Mouse (Mus musculus) testis, adult 2 months (tissue): Measurements from ENCODE around the gene Tuba3a.

Source experiments
- CTCF ChIP-seq: fragments of 200-500 bp; IDR thresholded peaks from 2 replicates; pipeline ENCODE4 v1.5.1; 2012; ENCODE audit warnings: low read depth, mild to moderate bottlenecking, inconsistent platforms, low read length, moderate library complexity; ENCODE audit not compliant: control insufficient read depth, insufficient read depth, insufficient replicate concordance
- POLR2A ChIP-seq: fragments of 200-500 bp; IDR thresholded peaks from 2 replicates; pipeline ENCODE4 v1.6.1; 2012; ENCODE audit warnings: low read depth, mild to moderate bottlenecking, inconsistent platforms, low read length, moderate library complexity; ENCODE audit not compliant: control insufficient read depth

- TF ChIP-seq CTCF = no peak
- no peak for TF ChIP-seq POLR2A
Measured at GRCm38 (mm10) chr6:125241566-125241965, 44.3 kb downstream of the Tuba3a start.
